Mouse (Mus musculus) embryonic facial prominence, embryonic 15.5 days (tissue): ENCODE measurements around the gene Wipf1. TPM values are rescaled to one million over a fixed set of nuclear protein-coding genes. Genes with fewer than 3 reads are reported as not detected.

Experiments used
- ATAC-seq: fragments of 200-750 bp; cut with Nextera tagmentation; 2 replicates; pipeline ENCODE4 v1.8.0; 2017; ENCODE audit warnings: low read depth, moderate TSS enrichment; ENCODE audit not compliant: insufficient number of reproducible peaks, low FRiP score, low TSS enrichment
- H3K27ac ChIP-seq: fragments of 300-500 bp; sonication (generic); replicated peaks from 2 replicates; pipeline ENCODE4 v1.5.1; 2015; ENCODE audit warnings: mild to moderate bottlenecking, inconsistent platforms
- H3K27me3 ChIP-seq: fragments of 300-500 bp; sonication (generic); 2 replicates; pipeline ENCODE4 v1.6.1; 2015; ENCODE audit warnings: inconsistent platforms
- H3K36me3 ChIP-seq: fragments of 300-500 bp; sonication (generic); 2 replicates; pipeline ENCODE4 v1.6.1; 2015; ENCODE audit warnings: mild to moderate bottlenecking, inconsistent platforms
- H3K4me1 ChIP-seq: fragments of 300-500 bp; sonication (generic); 2 replicates; pipeline ENCODE4 v1.6.1; 2015; ENCODE audit warnings: inconsistent platforms
- H3K4me2 ChIP-seq: fragments of 300-500 bp; sonication (generic); replicated peaks from 2 replicates; pipeline ENCODE4 v1.6.1; 2015; ENCODE audit warnings: mild to moderate bottlenecking, inconsistent platforms
- H3K4me3 ChIP-seq: fragments of 300-500 bp; sonication (generic); replicated peaks from 2 replicates; pipeline ENCODE4 v1.5.1; 2015; ENCODE audit warnings: mild to moderate bottlenecking, inconsistent platforms
- H3K9ac ChIP-seq: fragments of 300-500 bp; sonication (generic); 2 replicates; pipeline ENCODE4 v1.6.1; 2015; ENCODE audit warnings: inconsistent platforms
- H3K9me3 ChIP-seq: fragments of 300-500 bp; sonication (generic); replicated peaks from 2 replicates; pipeline ENCODE4 v1.6.1; 2016; ENCODE audit warnings: inconsistent platforms
- WGBS: fragments of 180-500 bp; shearing (Covaris S2); methylation state at CpG from one replicate; pipeline ENCODE4 v1.1.7; 2015; 5-methylcytosine and 5-hydroxymethylcytosine counted together
- polyA plus RNA-seq: library from polyadenylated mRNA; unstranded; fragments of >200 nt; fragmentation: Nextera tagmentation; extraction: Ambion mirVana; gene quantifications from 2 replicates; pipeline ENCODE4 v1.2.1, GENCODE M21; 2015

Wipf1 gene
- polyA plus RNA-seq, 1 experiment from 2014 or later, result 20.0 TPM

DNA sequence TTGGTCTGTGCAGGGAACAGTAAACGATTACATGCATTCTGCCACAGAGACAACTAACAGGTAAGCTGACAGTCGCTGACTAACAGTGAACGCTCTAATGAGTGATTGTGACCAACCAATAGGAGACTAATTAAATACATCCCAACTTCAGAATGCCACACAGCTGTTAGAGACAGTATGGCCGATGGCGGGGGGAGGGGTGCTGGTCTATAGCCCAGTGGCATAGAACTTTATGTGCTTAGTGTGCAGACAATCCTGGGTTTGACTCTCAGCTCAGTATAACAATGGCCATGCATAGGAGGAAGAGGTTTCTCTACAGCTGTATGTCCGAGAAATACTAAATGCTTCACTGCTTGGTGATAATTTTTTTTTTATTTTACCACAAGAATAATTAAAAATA lies 7.2 kb downstream of the Wipf1 start:
- H3K27ac ChIP-seq, result no peak overlapping the region
- H3K4me1 ChIP-seq, result peaks cover 50% of the 10 kb centered on the region
- no peaks in the 10 kb centered on the region for H3K27me3 ChIP-seq
- H3K4me2 ChIP-seq, result no peak overlapping the region
- no peaks in the 10 kb centered on the region for H3K9me3 ChIP-seq
- no peak for ATAC-seq
- H3K4me3 ChIP-seq, result no peak overlapping the region
- WGBS, result 41% methylated on average over 6 of the region's 6 CpGs
- H3K9ac ChIP-seq, result no peak overlapping the region
- H3K36me3 ChIP-seq, result no peaks in the 10 kb centered on the region

DNA sequence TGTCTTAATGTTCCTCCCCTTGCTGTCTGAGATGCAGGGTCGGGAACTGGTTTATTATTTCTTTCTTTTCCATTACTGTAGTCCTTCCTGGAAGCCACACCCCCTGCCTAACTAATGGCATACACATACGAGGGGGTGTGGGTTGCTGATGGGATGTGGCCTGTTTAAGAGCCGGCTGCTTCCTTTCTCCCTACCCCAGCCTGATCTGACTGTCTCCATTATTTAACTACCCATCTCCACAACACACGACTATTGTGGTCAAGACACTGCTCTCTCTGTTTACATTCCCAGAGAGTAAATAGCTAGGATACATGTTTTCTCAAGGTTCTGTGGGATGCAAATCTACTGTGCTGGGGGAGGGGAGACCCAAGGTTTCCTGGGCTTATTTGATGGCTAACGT lies 7.8 kb downstream of the Wipf1 start:
- H3K27ac ChIP-seq, result peak overlapping the region; percentile 18; the same call in 1 of the 2 replicates

DNA sequence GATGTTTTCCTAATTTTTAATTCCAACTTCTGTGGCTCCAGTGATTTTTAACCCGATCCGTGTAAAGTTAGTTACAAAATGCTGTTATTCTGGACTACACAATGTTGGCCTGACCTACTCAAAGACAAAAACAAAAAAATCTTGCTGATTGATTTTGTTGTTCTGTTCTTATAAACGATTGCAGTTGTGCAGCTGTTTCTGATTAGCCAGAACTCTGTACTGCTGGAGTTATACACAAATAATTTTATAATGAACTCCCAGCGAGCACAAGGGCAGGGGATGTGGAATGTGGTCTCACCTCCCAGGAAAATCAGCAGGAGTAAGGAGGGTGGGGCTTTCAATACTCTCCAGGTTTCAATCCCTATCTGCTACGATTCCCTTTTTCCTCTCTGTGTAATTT lies 10.6 kb downstream of the Wipf1 start:
- Histone ChIP-seq H3K27ac (peak overlapping the region; percentile 55), H3K4me2 (no peak overlapping the region), H3K4me1 (peaks cover 45% of the 10 kb centered on the region), H3K27me3 (no peaks in the 10 kb centered on the region), H3K4me3 (no peak overlapping the region), H3K9me3 (no peaks in the 10 kb centered on the region), H3K36me3 (no peaks in the 10 kb centered on the region), H3K9ac (no peak overlapping the region)
- 35% methylated on average over 5 of the region's 5 CpGs for WGBS
- ATAC-seq, result no peak

More for the DNA sequence above, 7.8 kb downstream of the Wipf1 start:
- no peak overlapping the region for H3K9ac ChIP-seq
- peaks cover 44% of the 10 kb centered on the region for H3K4me1 ChIP-seq
- no peaks in the 10 kb centered on the region for H3K9me3 ChIP-seq
- no peaks in the 10 kb centered on the region for H3K36me3 ChIP-seq
- H3K27me3 ChIP-seq, result no peaks in the 10 kb centered on the region
- WGBS, result 14% methylated on average over 5 of the region's 5 CpGs
- peak; percentile 58; the same call in 1 of the 2 replicates for ATAC-seq
- H3K4me2 ChIP-seq, result no peak overlapping the region
- H3K4me3 ChIP-seq, result no peak overlapping the region

DNA sequence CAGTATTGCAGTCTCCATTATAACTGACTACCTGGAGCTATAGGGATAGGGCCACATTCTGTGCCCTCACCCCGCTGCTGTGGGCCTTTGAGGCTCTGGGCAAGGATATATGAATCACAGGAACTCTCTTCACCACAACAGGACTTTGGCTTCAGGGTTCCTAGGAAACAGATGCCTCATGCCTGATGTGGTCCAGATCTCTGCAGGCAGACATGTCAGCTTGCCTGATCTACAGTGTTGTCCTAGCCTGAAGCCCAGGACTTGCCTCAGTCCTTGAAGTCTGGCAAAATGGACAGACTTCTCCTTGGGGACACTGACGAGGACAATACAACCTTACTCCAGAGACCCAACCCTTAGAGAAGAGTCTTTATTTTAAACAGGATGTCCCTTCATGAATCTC lies 11.2 kb downstream of the Wipf1 start:
- H3K27me3 ChIP-seq, result no peaks in the 10 kb centered on the region
- H3K36me3 ChIP-seq, result no peaks in the 10 kb centered on the region
- H3K4me2 ChIP-seq, result no peak overlapping the region
- peak overlapping the region; percentile 66; the same call in 1 of the 2 replicates for H3K27ac ChIP-seq
- no peak for ATAC-seq
- H3K4me1 ChIP-seq, result peaks cover 49% of the 10 kb centered on the region
- no peak overlapping the region for H3K9ac ChIP-seq
- H3K9me3 ChIP-seq, result no peaks in the 10 kb centered on the region
- no peak overlapping the region for H3K4me3 ChIP-seq
- WGBS, result 78% methylated on average over 2 of the region's 2 CpGs

DNA sequence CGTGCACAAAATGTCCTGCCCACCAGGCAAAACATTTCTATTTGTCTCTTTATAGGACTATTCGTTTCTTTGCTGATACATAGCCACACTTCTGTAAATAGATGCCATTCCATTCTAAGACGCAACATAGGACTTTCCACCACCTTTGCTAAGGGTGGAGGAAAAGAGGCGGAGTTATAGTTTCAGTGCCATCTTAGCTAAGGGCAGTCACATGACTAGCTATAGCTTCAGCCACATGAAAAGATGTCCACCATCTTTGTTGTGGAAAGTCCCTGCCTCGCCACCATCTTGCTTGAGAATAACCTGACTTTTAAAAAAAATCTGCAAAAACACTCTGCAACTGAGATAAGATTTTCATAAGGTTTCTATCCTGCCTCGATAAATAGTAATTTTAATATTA lies 15.4 kb downstream of the Wipf1 start:
- 86% methylated on average over 6 of the region's 6 CpGs for WGBS
- Histone ChIP-seq H3K4me3 (no peak overlapping the region), H3K9ac (no peak overlapping the region), H3K9me3 (no peaks in the 10 kb centered on the region), H3K27me3 (no peaks in the 10 kb centered on the region), H3K27ac (peak overlapping the region; percentile 12; the same call in 1 of the 2 replicates), H3K4me2 (no peak overlapping the region), H3K36me3 (no peaks in the 10 kb centered on the region), H3K4me1 (peaks cover 44% of the 10 kb centered on the region)
- ATAC-seq, result no peak

DNA sequence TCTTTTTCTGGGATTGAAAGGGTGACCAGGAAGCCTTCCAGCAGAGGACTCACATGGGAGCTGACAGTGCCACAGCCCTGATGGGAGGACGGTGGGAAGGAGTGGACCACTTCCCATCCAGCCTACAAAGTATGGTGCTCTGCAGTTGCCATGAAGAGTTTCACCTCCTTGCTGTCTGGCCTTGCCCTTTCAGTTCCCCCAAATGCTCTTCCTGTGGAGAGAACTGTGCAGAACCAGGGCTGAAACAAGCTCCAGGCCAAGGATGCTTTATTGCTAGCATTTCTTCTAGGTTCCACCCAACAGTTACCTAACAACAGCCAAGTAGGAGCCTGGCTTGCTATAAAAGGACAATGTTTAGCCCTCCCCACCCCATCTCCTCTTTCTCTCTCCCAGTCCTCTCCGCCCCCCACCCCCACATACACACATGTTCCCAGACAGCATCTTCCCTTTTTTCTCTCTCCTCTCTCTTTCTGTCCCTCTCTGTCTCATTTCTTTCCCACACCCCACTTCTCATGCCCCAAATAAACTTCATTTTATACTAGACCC lies 16.3 kb downstream of the Wipf1 start:
- peak overlapping the region; percentile 12 for H3K27ac ChIP-seq
- no peak for ATAC-seq

DNA sequence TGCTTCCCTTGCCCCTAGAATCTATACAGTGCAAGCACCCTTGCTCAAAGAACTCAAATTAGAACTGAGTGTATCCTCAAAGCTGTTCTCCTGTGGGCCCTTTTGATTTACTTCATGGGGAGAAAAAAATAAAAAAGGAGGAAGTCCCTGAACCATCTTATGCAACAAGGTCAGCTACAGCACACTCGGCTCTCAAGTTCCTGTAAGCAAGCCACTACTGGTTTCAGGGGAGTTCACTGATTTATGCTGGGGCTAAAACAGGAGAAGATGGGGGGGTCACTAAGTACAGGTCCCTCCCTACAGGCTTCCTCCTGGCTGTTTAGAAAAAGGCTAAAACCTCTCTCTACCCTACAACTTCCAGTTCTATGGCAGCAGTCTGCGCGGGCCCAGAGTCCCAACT lies 17.5 kb downstream of the Wipf1 start:
- Histone ChIP-seq H3K4me1 (peaks cover 53% of the 10 kb centered on the region), H3K27ac (peak overlapping the region; percentile 53), H3K4me2 (no peak overlapping the region), H3K36me3 (no peaks in the 10 kb centered on the region), H3K9me3 (no peaks in the 10 kb centered on the region), H3K9ac (no peak overlapping the region), H3K4me3 (no peak overlapping the region), H3K27me3 (no peaks in the 10 kb centered on the region)
- ATAC-seq, result no peak
- 74% methylated on average over 3 of the region's 3 CpGs for WGBS

More for the DNA sequence above, 16.3 kb downstream of the Wipf1 start:
- Histone ChIP-seq H3K27me3 (no peaks in the 10 kb centered on the region), H3K4me2 (no peak overlapping the region), H3K4me1 (peaks cover 50% of the 10 kb centered on the region), H3K9me3 (no peaks in the 10 kb centered on the region), H3K9ac (no peak overlapping the region), H3K36me3 (no peaks in the 10 kb centered on the region), H3K4me3 (no peak overlapping the region)
- WGBS, result 74% methylated on average over 2 of the region's 2 CpGs

DNA sequence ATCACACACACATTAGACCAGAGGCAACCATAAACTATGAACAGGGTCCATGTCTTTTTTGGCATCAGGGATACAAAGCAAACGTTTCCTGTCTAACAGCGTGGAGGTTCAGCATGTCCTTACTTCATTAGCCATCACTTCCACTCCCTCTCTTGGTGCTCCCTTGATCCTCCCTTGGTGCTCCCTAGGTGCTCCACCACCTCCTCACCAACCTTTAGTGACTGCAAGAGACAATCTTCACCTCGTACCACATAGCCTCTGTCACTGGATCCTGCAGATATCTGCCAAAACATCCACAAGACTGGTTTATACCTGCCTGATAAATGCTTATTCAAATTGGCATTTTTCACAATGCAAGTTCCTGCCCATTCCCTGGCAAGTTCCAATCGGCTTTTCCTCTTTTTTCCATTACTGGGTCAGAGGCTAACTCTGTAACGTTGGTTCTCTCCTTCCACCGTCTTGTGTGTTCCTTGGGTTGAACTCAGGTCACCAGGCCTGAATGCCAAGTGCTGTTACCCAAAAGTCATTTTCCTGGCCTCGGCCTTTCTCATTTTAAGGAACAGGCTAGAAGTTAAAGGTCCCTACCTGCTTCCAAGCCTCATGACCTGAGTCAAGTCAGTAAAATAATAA lies 18.7 kb downstream of the Wipf1 start:
- H3K9me3 ChIP-seq, result no peaks in the 10 kb centered on the region
- no peak for ATAC-seq
- H3K4me1 ChIP-seq, result peaks cover 45% of the 10 kb centered on the region
- H3K27ac ChIP-seq, result peak overlapping the region; percentile 35
- H3K4me2 ChIP-seq, result no peak overlapping the region
- no peaks in the 10 kb centered on the region for H3K27me3 ChIP-seq
- 65% methylated on average over 7 of the region's 7 CpGs for WGBS
- no peak overlapping the region for H3K9ac ChIP-seq
- no peaks in the 10 kb centered on the region for H3K36me3 ChIP-seq
- H3K4me3 ChIP-seq, result no peak overlapping the region

DNA sequence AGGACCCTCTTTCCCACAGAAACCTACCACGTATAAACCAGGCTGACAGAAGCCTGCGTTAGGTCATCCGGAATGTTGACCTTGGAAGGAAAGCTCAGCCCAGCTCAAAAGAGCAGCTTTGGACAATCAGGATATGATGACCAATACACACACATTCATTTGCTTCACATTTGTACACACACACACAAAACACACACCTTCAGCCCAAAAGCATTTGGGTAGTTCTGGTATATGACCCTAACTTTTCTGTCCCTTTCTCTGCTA lies 19.6 kb downstream of the Wipf1 start:
- peaks cover 46% of the 10 kb centered on the region for H3K4me1 ChIP-seq
- H3K27me3 ChIP-seq, result no peaks in the 10 kb centered on the region
- no peak overlapping the region for H3K9ac ChIP-seq
- H3K9me3 ChIP-seq, result no peaks in the 10 kb centered on the region
- no peaks in the 10 kb centered on the region for H3K36me3 ChIP-seq
- no peak for ATAC-seq
- H3K27ac ChIP-seq, result peak overlapping the region; percentile 96
- H3K4me2 ChIP-seq, result no peak overlapping the region
- no peak overlapping the region for H3K4me3 ChIP-seq
- 68% methylated on average over 3 of the region's 3 CpGs for WGBS

DNA sequence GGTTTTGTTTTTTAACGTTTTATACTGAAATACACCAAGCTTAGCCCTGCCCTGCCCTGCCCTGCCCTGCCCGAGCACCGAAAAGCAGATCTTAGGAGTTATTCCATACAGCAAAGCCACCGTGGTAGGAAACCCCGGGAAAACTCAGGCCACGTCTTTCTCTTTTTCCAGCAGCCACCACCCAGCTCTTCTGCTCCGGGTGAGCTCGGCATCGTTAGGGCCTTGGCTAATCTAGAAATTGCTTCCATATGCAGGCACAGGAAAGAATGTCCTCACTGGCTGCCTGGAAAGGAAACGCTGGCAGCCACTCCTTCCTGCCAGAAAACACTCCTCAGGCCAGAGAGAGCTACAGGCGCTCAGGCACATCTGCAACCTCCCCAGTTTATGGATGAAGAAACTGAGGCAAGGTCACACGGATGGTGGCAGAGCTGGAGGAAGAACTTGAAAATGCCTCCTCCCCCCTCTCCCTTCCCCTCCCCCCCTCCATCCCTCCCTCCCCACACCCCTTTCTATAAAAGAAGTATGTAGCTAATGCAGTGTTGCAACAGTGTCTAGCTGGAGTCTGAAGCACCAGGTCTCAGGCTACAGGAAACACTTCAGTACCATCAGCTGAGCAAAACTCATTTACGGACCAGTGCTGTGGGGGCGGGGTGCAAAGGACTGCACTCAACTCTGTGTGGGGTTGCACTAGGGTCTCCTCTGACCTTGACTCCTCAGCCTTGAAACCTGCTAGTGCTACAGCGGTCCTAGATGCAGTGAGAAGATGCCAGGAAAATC lies 20.1 kb downstream of the Wipf1 start:
- Histone ChIP-seq H3K36me3 (no peaks in the 10 kb centered on the region), H3K27ac (peak overlapping the region; percentile 96), H3K4me3 (peak overlapping the region; percentile 11; the same call in 1 of the 2 replicates), H3K9me3 (no peaks in the 10 kb centered on the region), H3K4me1 (peaks cover 48% of the 10 kb centered on the region), H3K27me3 (no peaks in the 10 kb centered on the region), H3K9ac (no peak overlapping the region), H3K4me2 (peak overlapping the region; percentile 42)
- 30% methylated on average over 15 of the region's 15 CpGs for WGBS
- ATAC-seq, result peak; percentile 80

DNA sequence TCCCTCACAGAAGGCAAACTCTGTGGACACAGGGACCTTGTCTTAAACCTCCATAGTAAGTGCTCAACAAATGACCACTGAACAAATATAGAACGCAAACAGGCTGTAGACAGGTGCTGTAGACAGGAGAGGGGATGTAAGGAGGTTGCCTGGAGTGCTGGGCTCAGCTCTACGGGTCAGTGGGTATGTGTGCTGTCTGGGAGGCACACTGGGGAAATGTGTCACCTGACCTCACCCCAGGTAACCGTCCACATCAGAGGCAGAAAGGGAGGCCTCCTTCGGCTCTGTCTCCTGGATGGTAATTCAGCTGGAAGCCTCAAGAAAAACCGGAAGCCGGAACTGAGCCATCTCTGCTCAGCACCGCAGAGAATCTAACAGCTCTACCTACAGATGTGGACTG lies 21.6 kb downstream of the Wipf1 start:
- H3K9me3 ChIP-seq, result no peaks in the 10 kb centered on the region
- no peaks in the 10 kb centered on the region for H3K27me3 ChIP-seq
- 55% methylated on average over 7 of the region's 7 CpGs for WGBS
- no peak for ATAC-seq
- no peak overlapping the region for H3K4me3 ChIP-seq
- H3K27ac ChIP-seq, result peak overlapping the region; percentile 96
- no peaks in the 10 kb centered on the region for H3K36me3 ChIP-seq
- peaks cover 38% of the 10 kb centered on the region for H3K4me1 ChIP-seq
- H3K9ac ChIP-seq, result no peak overlapping the region
- no peak overlapping the region for H3K4me2 ChIP-seq
